Mouse (Mus musculus) neural tube, embryonic 13.5 days (tissue): Measurements from ENCODE around the gene Rnf17. TPM values are rescaled to one million over a fixed set of nuclear protein-coding genes. Genes with fewer than 3 reads are reported as not detected.

Experiments used
- ATAC-seq: fragments of 200-750 bp; cut with Nextera tagmentation; 2 replicates; pipeline ENCODE4 v1.8.0; 2017; ENCODE audit warnings: low read depth, mild to moderate bottlenecking, moderate TSS enrichment, moderate library complexity
- H3K27ac ChIP-seq: fragments of 300-500 bp; sonication (generic); replicated peaks from 2 replicates; pipeline ENCODE4 v1.5.1; 2015; ENCODE audit warnings: moderate library complexity, mild to moderate bottlenecking, inconsistent platforms
- H3K27me3 ChIP-seq: fragments of 300-500 bp; sonication (generic); 2 replicates; pipeline ENCODE4 v1.6.1; 2015; ENCODE audit warnings: mild to moderate bottlenecking, inconsistent platforms
- H3K36me3 ChIP-seq: fragments of 300-500 bp; sonication (generic); 2 replicates; pipeline ENCODE4 v1.6.1; 2015; ENCODE audit warnings: mild to moderate bottlenecking, inconsistent platforms
- H3K4me1 ChIP-seq: fragments of 300-500 bp; sonication (generic); replicated peaks from 2 replicates; pipeline ENCODE4 v1.6.1; 2015; ENCODE audit warnings: inconsistent platforms
- H3K4me2 ChIP-seq: fragments of 300-500 bp; sonication (generic); 2 replicates; pipeline ENCODE4 v1.6.1; 2015; ENCODE audit warnings: inconsistent platforms, mild to moderate bottlenecking, moderate library complexity
- H3K4me3 ChIP-seq: fragments of 300-500 bp; sonication (generic); 2 replicates; pipeline ENCODE4 v1.5.1; 2015; ENCODE audit warnings: mild to moderate bottlenecking, inconsistent platforms
- H3K9ac ChIP-seq: fragments of 300-500 bp; sonication (generic); 2 replicates; pipeline ENCODE4 v1.6.1; 2015; ENCODE audit warnings: moderate library complexity, mild to moderate bottlenecking, inconsistent platforms
- H3K9me3 ChIP-seq: fragments of 300-500 bp; sonication (generic); 2 replicates; pipeline ENCODE4 v1.6.1; 2016; ENCODE audit warnings: inconsistent platforms
- WGBS: fragments of 180-500 bp; shearing (Covaris S2); methylation state at CpG from one replicate; pipeline ENCODE4 v1.1.7; 2015; 5-methylcytosine and 5-hydroxymethylcytosine counted together
- polyA plus RNA-seq: library from polyadenylated mRNA; unstranded; fragments of >200 nt; fragmentation: Nextera tagmentation; extraction: Ambion mirVana; gene quantifications from 2 replicates; pipeline ENCODE4 v1.2.1, GENCODE M21; 2015

Gene Rnf17
- 0.28 and 0.68 TPM in 2 replicates for polyA plus RNA-seq

- H3K4me2 ChIP-seq = 0 out of 2 replicates have a peak within 1 kb of the TSS, but pooled peaks have one; percentile 11
- no peak for ATAC-seq
These were observed at the start of gene Rnf17 for GRCm38 (mm10) chr14:56402311-56403071. Gene Rnf17 (plus strand): TSS chr14:56402581.

GRCm38 (mm10) chr14:56354803-56355202 lies 47.6 kb upstream of the Rnf17 start:
- Histone ChIP-seq H3K4me1 (no peaks in the 10 kb centered on the region; the same call in 1 of the 2 replicates), H3K27ac (no peak overlapping the region), H3K9me3 (no peaks in the 10 kb centered on the region), H3K4me2 (no peak overlapping the region), H3K9ac (no peak overlapping the region), H3K27me3 (no peaks in the 10 kb centered on the region), H3K4me3 (no peak overlapping the region), H3K36me3 (no peaks in the 10 kb centered on the region)
- no peak for ATAC-seq
- WGBS = 74% methylated on average over 3 of the region's 3 CpGs

More at GRCm38 (mm10) chr14:56402311-56403071, at the start of gene Rnf17:
- Histone ChIP-seq H3K4me3 (no peak within 1 kb of the TSS), H3K36me3 (no peaks in the 10 kb centered on the region), H3K9me3 (no peaks in the 10 kb centered on the region), H3K4me1 (no peaks in the 10 kb centered on the region), H3K27ac (no peak within 1 kb of the TSS), H3K9ac (no peak within 1 kb of the TSS), H3K27me3 (no peaks in the 10 kb centered on the region)
- 73% methylated on average over 34 of the region's 34 CpGs for WGBS

- Histone ChIP-seq H3K4me2 (no peak overlapping the region), H3K27ac (no peak overlapping the region), H3K4me3 (no peak overlapping the region), H3K36me3 (no peaks in the 10 kb centered on the region), H3K9ac (no peak overlapping the region), H3K4me1 (no peaks in the 10 kb centered on the region; the same call in 1 of the 2 replicates), H3K9me3 (no peaks in the 10 kb centered on the region), H3K27me3 (no peaks in the 10 kb centered on the region)
- 83% methylated on average over 8 of the region's 8 CpGs for WGBS
- ATAC-seq = no peak
These were observed 47.0 kb upstream of the Rnf17 start for GRCm38 (mm10) chr14:56355396-56355795.

- no peak overlapping the region for H3K9ac ChIP-seq
- H3K27ac ChIP-seq = no peak overlapping the region
- WGBS = 91% methylated on average over 6 of the region's 6 CpGs
- H3K9me3 ChIP-seq = no peaks in the 10 kb centered on the region
- no peak for ATAC-seq
- H3K4me2 ChIP-seq = no peak overlapping the region
- H3K36me3 ChIP-seq = no peaks in the 10 kb centered on the region
- H3K27me3 ChIP-seq = no peaks in the 10 kb centered on the region
- H3K4me1 ChIP-seq = no peaks in the 10 kb centered on the region; the same call in 1 of the 2 replicates
- H3K4me3 ChIP-seq = no peak overlapping the region
These were observed 46.2 kb upstream of the Rnf17 start for GRCm38 (mm10) chr14:56356196-56356595.

- Histone ChIP-seq H3K9ac (no peak overlapping the region), H3K36me3 (no peaks in the 10 kb centered on the region), H3K4me1 (no peaks in the 10 kb centered on the region; the same call in 1 of the 2 replicates), H3K4me2 (no peak overlapping the region), H3K27me3 (peaks cover 12% of the 10 kb centered on the region), H3K4me3 (no peak overlapping the region), H3K27ac (no peak overlapping the region), H3K9me3 (no peaks in the 10 kb centered on the region)
- no peak for ATAC-seq
- WGBS = 72% methylated on average over 7 of the region's 7 CpGs
These were observed 44.0 kb upstream of the Rnf17 start for GRCm38 (mm10) chr14:56358422-56358821.

- no peaks in the 10 kb centered on the region for H3K36me3 ChIP-seq
- no peak for ATAC-seq
- H3K9ac ChIP-seq = no peak overlapping the region
- H3K9me3 ChIP-seq = no peaks in the 10 kb centered on the region
- 83% methylated on average over 6 of the region's 6 CpGs for WGBS
- no peak overlapping the region for H3K4me3 ChIP-seq
- H3K4me2 ChIP-seq = no peak overlapping the region
- H3K27me3 ChIP-seq = peaks cover 19% of the 10 kb centered on the region
- H3K4me1 ChIP-seq = no peaks in the 10 kb centered on the region; the same call in 1 of the 2 replicates
- no peak overlapping the region for H3K27ac ChIP-seq
These were observed 43.2 kb upstream of the Rnf17 start for GRCm38 (mm10) chr14:56359131-56359530.

GRCm38 (mm10) chr14:56364711-56365237 lies 37.6 kb upstream of the Rnf17 start, which contains the start of gene Atp12a:
Gene Atp12a (plus strand): TSS chr14:56365068.
- 2% methylated on average over 48 of the region's 48 CpGs for WGBS
- peak; percentile 56 for ATAC-seq
- Histone ChIP-seq H3K4me3 (peak within 1 kb of the TSS; percentile 44), H3K27ac (no peak within 1 kb of the TSS), H3K4me2 (peak within 1 kb of the TSS; percentile 65), H3K9me3 (no peaks in the 10 kb centered on the region), H3K27me3 (peaks cover 58% of the 10 kb centered on the region), H3K36me3 (no peaks in the 10 kb centered on the region), H3K4me1 (peaks cover 13% of the 10 kb centered on the region), H3K9ac (peak within 1 kb of the TSS; percentile 52; the same call in 1 of the 2 replicates)

- Histone ChIP-seq H3K27me3 (peaks cover 58% of the 10 kb centered on the region), H3K4me3 (peak overlapping the region; percentile 44), H3K4me2 (peak overlapping the region; percentile 65), H3K4me1 (peaks cover 13% of the 10 kb centered on the region), H3K27ac (no peak overlapping the region), H3K9ac (peak overlapping the region; percentile 52; the same call in 1 of the 2 replicates), H3K36me3 (no peaks in the 10 kb centered on the region), H3K9me3 (no peaks in the 10 kb centered on the region)
- no peak for ATAC-seq
- WGBS = 31% methylated on average over 8 of the region's 8 CpGs
These were observed 37.1 kb upstream of the Rnf17 start for GRCm38 (mm10) chr14:56365292-56365691.

GRCm38 (mm10) chr14:56366712-56367111 lies 35.7 kb upstream of the Rnf17 start:
- Histone ChIP-seq H3K9me3 (no peaks in the 10 kb centered on the region), H3K27me3 (peaks cover 56% of the 10 kb centered on the region), H3K9ac (no peak overlapping the region), H3K4me3 (no peak overlapping the region), H3K4me2 (no peak overlapping the region), H3K27ac (no peak overlapping the region), H3K36me3 (no peaks in the 10 kb centered on the region), H3K4me1 (peaks cover 13% of the 10 kb centered on the region)
- 26% methylated on average over 15 of the region's 15 CpGs for WGBS
- no peak for ATAC-seq

- no peak overlapping the region for H3K9ac ChIP-seq
- H3K9me3 ChIP-seq = no peaks in the 10 kb centered on the region
- no peak overlapping the region for H3K4me2 ChIP-seq
- no peak overlapping the region for H3K4me3 ChIP-seq
- H3K27me3 ChIP-seq = peaks cover 42% of the 10 kb centered on the region
- WGBS = 61% methylated on average over 3 of the region's 3 CpGs
- H3K4me1 ChIP-seq = peaks cover 13% of the 10 kb centered on the region
- H3K36me3 ChIP-seq = no peaks in the 10 kb centered on the region
- no peak for ATAC-seq
- no peak overlapping the region for H3K27ac ChIP-seq
These were observed 33.5 kb upstream of the Rnf17 start for GRCm38 (mm10) chr14:56368834-56369233.

- no peak overlapping the region for H3K4me3 ChIP-seq
- H3K27ac ChIP-seq = no peak overlapping the region
- H3K27me3 ChIP-seq = no peaks in the 10 kb centered on the region
- no peak overlapping the region for H3K4me2 ChIP-seq
- 3% methylated on average over 6 of the region's 6 CpGs for WGBS
- no peak overlapping the region for H3K9ac ChIP-seq
- no peaks in the 10 kb centered on the region for H3K36me3 ChIP-seq
- no peaks in the 10 kb centered on the region for H3K9me3 ChIP-seq
- no peaks in the 10 kb centered on the region for H3K4me1 ChIP-seq
- peak; percentile 77 for ATAC-seq
These were observed 26.6 kb upstream of the Rnf17 start for GRCm38 (mm10) chr14:56375731-56376130.

GRCm38 (mm10) chr14:56377745-56378144 lies 24.6 kb upstream of the Rnf17 start:
- Histone ChIP-seq H3K9me3 (no peaks in the 10 kb centered on the region), H3K27ac (no peak overlapping the region), H3K9ac (no peak overlapping the region), H3K4me3 (no peak overlapping the region), H3K36me3 (no peaks in the 10 kb centered on the region), H3K4me1 (no peaks in the 10 kb centered on the region), H3K4me2 (no peak overlapping the region), H3K27me3 (no peaks in the 10 kb centered on the region)
- ATAC-seq = no peak
